Mouse (Mus musculus) frontal cortex, adult 2 months (tissue): ENCODE measurements at regions not wholly inside any gene's neighbourhood (a gene's known extent, or its start where the extent isn't known, plus 50 kb on each side); places are given as distances from the start of the nearest gene placed in this dataset.

Experiments used
- DNase-seq, 2 experiments: peaks; one replicate each; pipeline ENCODE4 v3.0.0; 2022; ENCODE audit warnings: low spot score in 1 of 2; ENCODE audit errors: extremely low spot score in 1 of 2

GRCm38 (mm10) chr9:63851809-63852208 is 94.0 kb upstream of the Smad3 start:
- no peak for DNase-seq

GRCm38 (mm10) chr9:63850316-63850693 is 92.5 kb upstream of the Smad3 start:
- no peak for DNase-seq

GRCm38 (mm10) chr9:63849564-63850315 is 91.9 kb upstream of the Smad3 start:
- no peak for DNase-seq

GRCm38 (mm10) chr9:63843883-63844485 is 86.2 kb upstream of the Smad3 start:
- DNase-seq: peak; percentile 23 to 89

- DNase-seq: no peak
Observed at GRCm38 (mm10) chr9:63843431-63843830, 85.6 kb upstream of the Smad3 start.

GRCm38 (mm10) chr9:63841102-63841501 is 83.3 kb upstream of the Smad3 start:
- DNase-seq: no peak

GRCm38 (mm10) chr9:63838996-63839772 is 81.4 kb upstream of the Smad3 start:
- DNase-seq: peak; percentile 32 to 78

GRCm38 (mm10) chr9:63837552-63837951 is 79.8 kb upstream of the Smad3 start:
- peak in 1 of 2 experiments; percentile 57 for DNase-seq

GRCm38 (mm10) chr9:63836565-63837284 is 78.9 kb upstream of the Smad3 start:
- DNase-seq: no peak

GRCm38 (mm10) chr9:63836036-63836435 is 78.2 kb upstream of the Smad3 start:
- DNase-seq: no peak

- DNase-seq: no peak
Observed at GRCm38 (mm10) chr9:63834416-63834815, 76.6 kb upstream of the Smad3 start.

- DNase-seq: no peak
Observed at GRCm38 (mm10) chr9:63818163-63818562, 60.4 kb upstream of the Smad3 start.

GRCm38 (mm10) chr9:63816540-63816939 is 58.7 kb upstream of the Smad3 start:
- no peak for DNase-seq

GRCm38 (mm10) chr9:63809901-63810587 is 52.2 kb upstream of the Smad3 start:
- no peak for DNase-seq
